Mouse (Mus musculus) heart, adult 18-20 months (tissue): ENCODE results near the gene Dcdc2a. TPM values are rescaled to one million over a fixed set of nuclear protein-coding genes. Genes with fewer than 3 reads are reported as not detected.

ENCODE experiments used
- DNase-seq, 2 experiments: peaks; one replicate each; pipeline ENCODE4 v3.0.0; 2021 to 2022; ENCODE audit warnings: mixed read lengths in 1 of 2
- total RNA-seq, 2 experiments: library from RNA; stranded (reverse); gene quantifications; 2 replicates each; pipeline ENCODE4 v1.2.3; 2021

Gene Dcdc2a
- total RNA-seq, 2 experiments from 2014 or later = 0.05 TPM; not detected in 1

- DNase-seq = no peak
Measured at GRCm38 (mm10) chr13:25178236-25179001, 122.6 kb downstream of the Dcdc2a start.

GRCm38 (mm10) chr13:25186436-25187325 is 130.9 kb downstream of the Dcdc2a start:
- no peak for DNase-seq

- no peak for DNase-seq
Measured at GRCm38 (mm10) chr13:25187326-25187710, 131.5 kb downstream of the Dcdc2a start.

GRCm38 (mm10) chr13:25189419-25190144 is 133.8 kb downstream of the Dcdc2a start:
- no peak for DNase-seq

GRCm38 (mm10) chr13:25190218-25190617 is 134.4 kb downstream of the Dcdc2a start:
- no peak for DNase-seq

- DNase-seq = no peak
Measured at GRCm38 (mm10) chr13:25195706-25196105, 139.9 kb downstream of the Dcdc2a start.

GRCm38 (mm10) chr13:25199916-25200315 is 144.1 kb downstream of the Dcdc2a start:
- no peak for DNase-seq

GRCm38 (mm10) chr13:25206950-25207349 is 151.1 kb downstream of the Dcdc2a start:
- DNase-seq = no peak

- DNase-seq = no peak
Measured at GRCm38 (mm10) chr13:25218394-25218793, 162.6 kb downstream of the Dcdc2a start.

GRCm38 (mm10) chr13:25220186-25220787 is 164.5 kb downstream of the Dcdc2a start:
- DNase-seq = no peak

- no peak for DNase-seq
Measured at GRCm38 (mm10) chr13:25251893-25252292, 196.1 kb downstream of the Dcdc2a start.

- no peak for DNase-seq
Measured at GRCm38 (mm10) chr13:25254478-25255263, 198.9 kb downstream of the Dcdc2a start.

GRCm38 (mm10) chr13:25257608-25258007 is 201.8 kb downstream of the Dcdc2a start:
- DNase-seq = no peak

Other genes starting within 250 kb of the Dcdc2a start
- 100 to 1,000 TPM; 395 to 427 TPM for gene Acot13, start 224.5 kb upstream of the Dcdc2a start, total RNA-seq
- 10 to 100 TPM; 13.1 TPM for gene Tdp2, start 224.3 kb upstream of the Dcdc2a start, total RNA-seq
- gene D130043K22Rik, start 210.9 kb upstream of the Dcdc2a start, total RNA-seq = under 1 TPM in 1 of 2 experiments, not detected in 1; 0.05 TPM
- gene Aldh5a1, start 118.3 kb upstream of the Dcdc2a start, total RNA-seq = 10 to 100 TPM; 27.9 to 28.1 TPM
- 1 to 10 TPM; 2.0 to 2.5 TPM for gene Gpld1, start 112.9 kb upstream of the Dcdc2a start, total RNA-seq
- 10 to 100 TPM; 53.5 to 54.7 TPM for gene Mrs2, start 35.6 kb upstream of the Dcdc2a start, total RNA-seq
- not detected for gene Nrsn1, start 214.5 kb downstream of the Dcdc2a start, total RNA-seq